Mouse (Mus musculus) stomach, embryonic 16.5 days (tissue): ENCODE measurements around the gene Gsdma3. TPM values are rescaled to one million over a fixed set of nuclear protein-coding genes. Genes with fewer than 3 reads are reported as not detected.

Experiments
- ATAC-seq: fragments of 200-750 bp; cut with Nextera tagmentation; 2 replicates; pipeline ENCODE4 v1.8.0; 2017; ENCODE audit warnings: moderate number of reproducible peaks, moderate TSS enrichment; ENCODE audit not compliant: insufficient read depth, low FRiP score
- H3K27ac ChIP-seq: fragments of 300-500 bp; sonication (generic); 2 replicates; pipeline ENCODE4 v1.5.1; 2014; ENCODE audit warnings: low read length
- H3K27me3 ChIP-seq: fragments of 300-500 bp; sonication (generic); 2 replicates; pipeline ENCODE4 v1.6.1; 2014; ENCODE audit warnings: low read length, control low read depth, mixed read lengths; ENCODE audit not compliant: control insufficient read depth, insufficient read depth
- H3K36me3 ChIP-seq: fragments of 300-500 bp; sonication (generic); 2 replicates; pipeline ENCODE4 v1.6.1; 2014; ENCODE audit warnings: low read length; ENCODE audit not compliant: control insufficient read depth, insufficient read depth
- H3K4me1 ChIP-seq: fragments of 300-500 bp; sonication (generic); 2 replicates; pipeline ENCODE4 v1.6.1; 2014; ENCODE audit warnings: low read length, control low read depth, mixed read lengths; ENCODE audit not compliant: control insufficient read depth, insufficient read depth
- H3K4me2 ChIP-seq: fragments of 300-500 bp; sonication (generic); 2 replicates; pipeline ENCODE4 v1.6.1; 2014; ENCODE audit warnings: low read depth, low read length, mixed read lengths
- H3K4me3 ChIP-seq: fragments of 300-500 bp; sonication (generic); replicated peaks from 2 replicates; pipeline ENCODE4 v1.5.1; 2014; ENCODE audit warnings: mild to moderate bottlenecking, low read length
- H3K9ac ChIP-seq: fragments of 300-500 bp; sonication (generic); 2 replicates; pipeline ENCODE4 v1.6.1; 2014; ENCODE audit warnings: low read length
- H3K9me3 ChIP-seq: fragments of 300-500 bp; sonication (generic); replicated peaks from 2 replicates; pipeline ENCODE4 v1.6.1; 2016; ENCODE audit warnings: low read length, control low read depth; ENCODE audit not compliant: control insufficient read depth
- WGBS: fragments of 180-500 bp; shearing (Covaris S2); extraction: QIAGEN DNeasy Blood & Tissue Kit; methylation state at CpG from one replicate; pipeline ENCODE4 v1.1.7; 2014; 5-methylcytosine and 5-hydroxymethylcytosine counted together
- polyA plus RNA-seq: library from polyadenylated mRNA; unstranded; fragments of >200 nt; fragmentation: Nextera tagmentation; extraction: Ambion mirVana; gene quantifications from 2 replicates; pipeline ENCODE4 v1.2.1, GENCODE M21; 2015

Gsdma3 gene
- polyA plus RNA-seq, 1 experiment from 2014 or later: not detected

- H3K4me2 ChIP-seq: no peak overlapping the region
- H3K4me1 ChIP-seq: peaks cover 44% of the 10 kb centered on the region
These were observed 42.0 kb upstream of the Gsdma3 start for GRCm38 (mm10) chr11:98584146-98584545.

GRCm38 (mm10) chr11:98584629-98585177, 41.5 kb upstream of the Gsdma3 start:
- H3K27me3 ChIP-seq: no peaks in the 10 kb centered on the region
- WGBS: 89% methylated on average over 6 of the region's 6 CpGs
- H3K4me3 ChIP-seq: no peak overlapping the region
- peaks cover 44% of the 10 kb centered on the region for H3K4me1 ChIP-seq
- no peaks in the 10 kb centered on the region; the same call in 1 of the 2 replicates for H3K36me3 ChIP-seq
- no peak overlapping the region for H3K27ac ChIP-seq
- no peaks in the 10 kb centered on the region for H3K9me3 ChIP-seq
- H3K9ac ChIP-seq: peak overlapping the region; percentile 12; the same call in 1 of the 2 replicates
- no peak overlapping the region for H3K4me2 ChIP-seq
- ATAC-seq: no peak

More at GRCm38 (mm10) chr11:98584146-98584545, 42.0 kb upstream of the Gsdma3 start:
- H3K4me3 ChIP-seq: no peak overlapping the region
- no peaks in the 10 kb centered on the region for H3K9me3 ChIP-seq
- H3K36me3 ChIP-seq: no peaks in the 10 kb centered on the region; the same call in 1 of the 2 replicates
- no peak overlapping the region for H3K9ac ChIP-seq
- H3K27ac ChIP-seq: no peak overlapping the region
- 52% methylated on average over 1 of the region's 1 CpGs for WGBS
- no peaks in the 10 kb centered on the region for H3K27me3 ChIP-seq
- ATAC-seq: no peak

- H3K4me1 ChIP-seq: peaks cover 38% of the 10 kb centered on the region
- no peaks in the 10 kb centered on the region for H3K9me3 ChIP-seq
- ATAC-seq: peak; percentile 2; the same call in 1 of the 2 replicates
- WGBS: 1% methylated on average over 22 of the region's 22 CpGs
- no peaks in the 10 kb centered on the region; the same call in 1 of the 2 replicates for H3K36me3 ChIP-seq
- no peaks in the 10 kb centered on the region for H3K27me3 ChIP-seq
- peak overlapping the region; percentile 95 for H3K4me3 ChIP-seq
- H3K9ac ChIP-seq: peak overlapping the region; percentile 96
- H3K27ac ChIP-seq: peak overlapping the region; percentile 94
- H3K4me2 ChIP-seq: peak overlapping the region; percentile 87
These were observed 39.9 kb upstream of the Gsdma3 start for GRCm38 (mm10) chr11:98586087-98586891.

GRCm38 (mm10) chr11:98586892-98587563, 39.1 kb upstream of the Gsdma3 start, which contains the start of gene Ormdl3:
Gene Ormdl3, minus strand, starts transcription at chr11:98587368.
- H3K27me3 ChIP-seq: no peaks in the 10 kb centered on the region

GRCm38 (mm10) chr11:98587684-98588546, 38.2 kb upstream of the Gsdma3 start:
- Histone ChIP-seq H3K36me3 (no peaks in the 10 kb centered on the region), H3K4me2 (peak overlapping the region; percentile 87), H3K4me1 (peaks cover 31% of the 10 kb centered on the region), H3K27ac (peak overlapping the region; percentile 94), H3K9me3 (no peaks in the 10 kb centered on the region), H3K4me3 (peak overlapping the region; percentile 95), H3K27me3 (no peaks in the 10 kb centered on the region), H3K9ac (peak overlapping the region; percentile 96)
- WGBS: 5% methylated on average over 20 of the region's 20 CpGs
- ATAC-seq: peak; percentile 75

More at GRCm38 (mm10) chr11:98586892-98587563, 39.1 kb upstream of the Gsdma3 start, which contains the start of gene Ormdl3:
- Histone ChIP-seq H3K4me3 (peak within 1 kb of the TSS; percentile 95), H3K9ac (peak within 1 kb of the TSS; percentile 96), H3K4me2 (peak within 1 kb of the TSS; percentile 87), H3K4me1 (peaks cover 35% of the 10 kb centered on the region), H3K9me3 (no peaks in the 10 kb centered on the region), H3K27ac (peak within 1 kb of the TSS; percentile 94), H3K36me3 (no peaks in the 10 kb centered on the region; the same call in 1 of the 2 replicates)
- WGBS: under 1% methylated on average over 49 of the region's 49 CpGs
- ATAC-seq: peak; percentile 93

- no peak overlapping the region for H3K9ac ChIP-seq
- no peaks in the 10 kb centered on the region for H3K36me3 ChIP-seq
- H3K27ac ChIP-seq: 0 out of 2 replicates have a peak overlapping the region, but pooled peaks have one; percentile 13
- H3K4me3 ChIP-seq: no peak overlapping the region
- H3K9me3 ChIP-seq: no peaks in the 10 kb centered on the region
- WGBS: 56% methylated on average over 6 of the region's 6 CpGs
- ATAC-seq: no peak
- no peaks in the 10 kb centered on the region for H3K27me3 ChIP-seq
- peaks cover 31% of the 10 kb centered on the region for H3K4me1 ChIP-seq
- H3K4me2 ChIP-seq: peak overlapping the region; percentile 87; the same call in 1 of the 2 replicates
These were observed 37.3 kb upstream of the Gsdma3 start for GRCm38 (mm10) chr11:98588833-98589281.

GRCm38 (mm10) chr11:98589306-98589705, 36.9 kb upstream of the Gsdma3 start:
- Histone ChIP-seq H3K9me3 (no peaks in the 10 kb centered on the region), H3K36me3 (no peaks in the 10 kb centered on the region), H3K4me1 (peaks cover 31% of the 10 kb centered on the region), H3K27ac (no peak overlapping the region), H3K9ac (no peak overlapping the region), H3K4me3 (no peak overlapping the region), H3K4me2 (no peak overlapping the region), H3K27me3 (no peaks in the 10 kb centered on the region)
- no peak for ATAC-seq
- 76% methylated on average over 8 of the region's 8 CpGs for WGBS
